Mouse (Mus musculus): ENCODE results near the gene Mpv17l2.

- TF ChIP-seq CTCF (IDR thresholded peaks at IDR 0.05; ENCODE audit: low read depth, low read length) = no peak
- TF ChIP-seq GATA2 (IDR thresholded peaks at IDR 0.05; ENCODE audit: borderline replicate concordance, low read depth, low read length) = no peak
- TF ChIP-seq GATA1 (IDR thresholded peaks at IDR 0.05; ENCODE audit: borderline replicate concordance, low read length) = no peak
- TF ChIP-seq TAL1 (conservative IDR thresholded peaks at IDR 0.05; ENCODE audit: low read depth, low read length) = no peak
- TF ChIP-seq POLR2AphosphoS5 (IDR thresholded peaks at IDR 0.05; ENCODE audit: insufficient replicate concordance, low read depth, low read length) = no peak
Measured at GRCm38 (mm10) chr8:70770748-70771147, 10.0 kb upstream of the Mpv17l2 start.

Measured in G1E (cell line).